Mouse (Mus musculus) adrenal gland, postnatal 36 days (tissue): ENCODE measurements at regions not wholly inside any gene's neighbourhood (a gene's known extent, or its start where the extent isn't known, plus 50 kb on each side); places are given as distances from the start of the nearest gene placed in this dataset.

Experiments
- DNase-seq, 2 experiments: peaks; one replicate each; pipeline ENCODE4 v3.0.0; 2021; ENCODE audit warnings: mixed read lengths in 1 of 2

DNA sequence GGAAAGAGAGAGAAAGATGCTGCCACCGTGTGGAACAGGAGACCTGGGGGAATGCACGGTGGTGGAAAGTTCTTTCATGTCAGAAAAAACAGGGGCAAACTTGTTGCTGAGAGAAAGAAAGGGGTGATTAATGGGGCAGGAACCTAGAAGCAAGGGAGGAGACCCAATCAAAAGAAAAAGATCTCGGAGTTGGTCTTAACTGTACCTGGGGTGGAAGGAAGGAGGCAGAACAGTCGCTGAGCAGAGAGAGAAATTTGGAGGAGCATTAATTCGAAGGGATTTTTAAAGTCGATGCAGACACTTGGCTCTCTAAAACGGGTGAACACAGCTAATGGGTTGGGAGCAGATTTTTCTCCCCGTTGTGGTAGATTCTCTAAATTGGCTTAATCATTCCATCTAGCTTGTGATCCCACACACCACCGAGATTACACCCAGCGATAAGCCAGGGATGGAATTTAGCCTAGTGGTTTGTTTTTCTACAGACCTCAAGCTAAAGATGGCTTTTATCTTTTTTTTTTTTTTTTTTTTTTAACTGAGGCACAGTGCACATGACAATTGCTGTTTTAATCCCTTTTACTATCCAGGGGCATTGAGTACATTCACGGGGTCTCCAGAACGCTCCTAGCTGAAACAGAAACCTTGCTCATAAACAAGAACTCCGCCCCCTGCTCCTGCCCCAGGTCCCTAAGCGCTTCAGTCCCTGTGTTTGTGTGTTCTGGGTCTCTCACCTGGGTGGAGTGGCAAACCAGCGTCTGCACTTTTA lies 73.1 kb upstream of the Cpm start:
- DNase-seq = no peak

DNA sequence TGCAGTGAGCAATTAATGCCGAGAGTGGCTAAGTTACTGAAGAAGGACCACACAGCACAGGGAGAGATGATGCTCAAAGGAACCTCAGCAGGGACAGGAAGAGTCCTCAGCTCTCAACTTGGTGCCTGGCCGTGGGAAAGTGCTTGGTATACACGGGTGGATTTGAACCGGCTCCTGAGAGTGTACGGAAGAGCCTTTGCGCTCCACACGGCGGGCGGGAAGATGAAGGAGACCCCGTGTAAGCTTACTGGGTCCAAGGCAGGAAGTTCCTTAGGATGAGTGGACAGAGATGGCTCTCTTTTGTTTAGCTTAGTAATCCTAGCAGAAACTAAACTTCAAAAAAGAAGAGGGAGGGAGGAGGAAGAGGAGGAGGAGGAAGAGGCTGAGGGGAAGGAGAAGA lies 73.8 kb upstream of the Cpm start:
- no peak for DNase-seq

DNA sequence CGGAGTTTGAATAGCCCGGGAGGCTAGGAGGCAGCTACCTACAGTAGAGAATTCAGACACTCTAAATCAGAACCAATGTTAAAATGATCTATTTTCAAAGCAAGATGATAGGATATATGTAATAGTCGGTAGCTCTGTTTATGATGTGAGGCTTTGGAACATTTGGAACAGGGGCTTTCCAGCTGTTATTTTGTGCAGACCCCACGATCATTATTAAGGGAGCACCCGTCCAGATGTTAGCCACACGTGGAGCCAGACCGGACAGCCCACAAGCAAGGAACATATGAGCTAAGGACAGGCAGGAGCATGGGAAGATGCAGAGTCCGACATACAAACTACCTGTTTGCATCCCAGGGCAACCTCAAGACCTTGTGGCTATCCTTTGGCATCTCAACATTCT lies 74.3 kb upstream of the Cpm start:
- no peak for DNase-seq

DNA sequence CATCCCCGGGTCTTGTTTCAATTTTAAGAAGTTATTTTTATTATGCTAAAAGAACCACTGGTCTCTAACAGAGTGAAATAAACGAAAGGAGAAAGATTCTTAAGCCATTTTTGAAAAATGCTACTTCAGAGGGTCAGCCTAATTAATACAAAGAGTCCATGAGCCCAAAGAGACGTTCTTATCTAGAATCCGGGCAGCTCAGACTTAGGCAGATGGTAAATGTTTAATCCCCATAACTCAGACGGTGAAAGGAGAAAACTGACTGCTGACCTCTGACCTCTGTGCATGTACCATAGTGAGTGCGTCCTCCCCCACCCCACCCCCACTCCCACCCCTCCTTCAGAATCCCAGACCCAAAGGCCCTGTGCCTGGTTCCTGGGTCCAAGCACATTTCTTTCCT lies 74.8 kb upstream of the Cpm start:
- no peak for DNase-seq

DNA sequence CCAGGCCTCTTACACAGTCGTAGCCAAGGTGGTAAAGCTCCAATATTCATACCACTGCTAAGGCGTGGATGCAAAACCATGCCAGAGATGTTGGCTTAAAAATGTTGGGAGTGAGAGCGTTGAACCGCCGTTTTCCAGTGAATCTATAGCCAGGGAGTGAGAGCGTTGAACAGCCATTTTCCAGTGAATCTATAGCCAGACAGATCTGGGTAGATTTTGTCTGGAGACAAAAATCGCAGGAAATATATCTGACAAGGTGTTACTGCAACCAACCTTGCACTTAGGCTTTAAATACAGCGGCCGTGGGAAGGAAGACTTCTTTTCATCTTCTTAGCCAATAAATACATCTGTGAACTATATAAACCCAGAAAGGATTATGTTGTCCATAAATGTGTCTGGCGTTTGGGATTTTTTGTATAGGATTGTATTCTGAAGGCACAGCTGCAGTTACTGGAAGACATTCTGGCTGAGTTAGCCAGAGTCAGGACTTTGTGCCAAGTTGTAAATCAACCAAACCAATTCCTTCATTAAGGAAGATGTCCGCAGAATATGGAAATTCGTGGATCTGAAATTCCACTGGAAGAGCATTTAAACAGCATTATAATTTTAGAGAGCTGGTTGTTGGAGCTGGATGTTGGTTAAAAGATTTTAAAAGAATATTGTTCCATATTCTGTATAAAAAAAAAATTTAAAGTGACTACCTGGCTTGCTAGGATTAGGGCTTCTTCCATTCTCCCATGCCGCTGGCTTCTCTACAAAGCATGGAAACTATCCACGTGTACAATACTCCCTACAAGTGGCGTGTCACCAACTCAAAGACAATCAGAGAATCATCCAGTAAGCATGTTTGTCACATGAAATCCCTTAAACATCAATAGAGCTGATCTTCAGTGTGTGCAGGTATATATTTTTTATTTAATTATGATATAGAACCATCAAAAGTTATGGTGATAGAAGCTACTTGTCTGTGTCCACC lies 75.8 kb upstream of the Cpm start:
- no peak for DNase-seq

DNA sequence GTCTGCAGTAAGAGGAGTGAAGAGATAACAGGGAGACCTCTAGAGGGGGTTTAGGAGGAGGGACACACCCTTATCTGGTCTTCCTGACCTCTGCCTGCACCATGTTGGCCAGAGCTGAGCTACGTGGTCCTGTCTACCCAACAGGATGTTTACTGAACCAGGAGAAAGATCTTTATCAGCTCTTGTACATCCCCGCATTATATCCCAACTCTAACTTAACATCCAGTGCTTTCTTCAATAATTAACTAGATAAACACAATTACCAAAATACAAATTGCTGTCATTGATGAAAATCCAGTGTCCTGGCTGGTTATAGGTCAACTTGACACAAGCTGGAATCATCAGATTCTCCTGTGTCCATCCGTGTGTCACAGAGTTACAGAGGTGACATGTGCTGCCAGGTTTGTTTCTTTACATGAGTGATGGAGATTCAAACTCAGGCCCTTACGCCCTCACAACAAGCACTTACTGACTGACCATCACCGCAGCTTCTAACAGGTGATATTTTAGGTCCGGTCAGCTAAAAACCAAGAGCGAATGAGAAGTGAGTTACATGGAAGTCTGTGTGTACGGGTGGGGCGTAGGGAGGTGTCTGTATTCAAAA lies 77.1 kb upstream of the Cpm start:
- DNase-seq = no peak

DNA sequence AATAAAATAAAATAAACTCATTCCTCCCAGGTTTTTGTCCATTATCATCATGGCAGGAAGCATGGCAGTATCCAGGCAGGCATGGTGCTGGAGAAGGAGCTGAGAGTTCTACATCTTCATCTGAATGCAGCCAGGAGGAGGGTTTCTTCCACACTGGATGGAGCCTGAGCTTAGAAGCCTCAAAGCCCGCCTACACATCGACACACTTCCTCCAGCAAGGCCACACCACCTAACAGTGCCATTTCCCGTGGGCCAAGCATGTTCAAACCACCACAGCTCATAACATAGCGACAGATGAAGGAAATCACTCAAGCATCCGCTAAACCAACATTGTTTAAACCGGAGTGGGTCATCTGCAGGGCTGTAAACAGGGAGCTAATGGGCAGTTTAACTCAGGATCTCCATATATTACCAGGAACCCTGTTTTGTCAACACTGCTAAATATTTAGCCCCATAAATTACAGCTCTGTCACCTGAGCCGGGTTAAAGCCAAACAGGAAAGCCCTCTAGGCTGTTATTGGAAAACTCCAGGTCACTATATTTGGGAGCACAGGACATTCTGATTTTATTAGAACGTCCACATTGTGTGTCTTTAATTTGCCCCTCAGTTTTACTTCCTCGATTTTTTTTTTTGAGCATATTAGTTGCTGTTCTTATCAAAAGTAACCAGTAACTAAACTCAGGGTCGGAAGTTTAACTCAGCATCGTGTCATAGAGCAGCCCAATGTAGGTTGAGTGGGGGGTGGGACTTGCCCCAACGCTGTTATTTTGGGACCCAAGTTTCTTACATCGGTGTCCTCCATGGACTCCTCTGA lies 77.9 kb upstream of the Cpm start:
- no peak for DNase-seq

DNA sequence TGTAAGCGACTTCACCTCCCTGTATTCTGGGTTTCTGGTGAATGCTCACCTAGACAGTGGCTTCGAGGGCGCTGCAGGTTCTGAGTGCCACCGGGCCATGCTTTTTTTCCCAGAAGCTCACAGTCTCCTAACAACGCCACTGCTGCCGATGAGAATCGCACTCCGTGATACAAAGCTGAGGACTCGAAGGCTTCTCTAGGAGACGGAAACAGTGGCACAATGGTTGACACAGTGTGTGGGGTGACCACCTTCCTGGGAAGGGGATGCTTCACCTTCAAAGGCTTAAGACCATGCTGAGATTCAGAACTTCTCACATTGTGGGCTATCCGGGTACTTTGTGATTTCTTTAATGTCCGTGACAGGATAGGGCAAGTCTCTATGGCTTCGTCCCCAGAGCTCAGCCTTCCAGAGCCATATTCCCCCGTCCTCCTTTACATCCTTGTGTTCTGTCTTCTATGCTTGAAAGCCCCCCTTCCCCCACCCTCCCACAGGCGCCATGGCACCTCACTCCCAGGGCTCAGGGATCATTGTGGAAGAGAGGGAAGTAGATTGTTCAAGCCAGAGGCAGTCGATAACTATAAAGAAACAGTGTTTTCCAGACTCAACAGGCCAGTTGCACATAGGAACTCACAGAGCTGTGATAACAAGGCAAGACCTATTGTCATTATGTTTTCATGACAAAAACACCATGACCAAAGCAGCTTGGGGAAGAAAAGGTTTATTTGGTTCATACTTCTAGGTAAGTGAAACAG lies 79.3 kb upstream of the Cpm start:
- DNase-seq = no peak

DNA sequence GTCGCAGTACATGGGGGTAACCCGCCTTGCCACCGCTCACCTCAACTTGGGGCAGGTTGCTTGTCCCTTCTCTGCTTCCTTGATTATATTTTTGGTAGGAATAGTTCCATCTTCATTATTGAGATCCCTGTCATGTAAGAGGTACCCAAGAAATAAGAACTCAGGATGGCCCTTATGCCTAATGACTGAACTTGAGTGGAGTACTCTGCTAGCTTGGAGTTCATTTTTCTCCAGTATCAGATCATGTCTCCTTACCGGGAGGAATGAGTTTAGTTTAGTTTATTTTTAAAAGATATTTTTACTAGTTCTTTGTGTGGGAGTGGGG lies 79.8 kb upstream of the Cpm start:
- no peak for DNase-seq

DNA sequence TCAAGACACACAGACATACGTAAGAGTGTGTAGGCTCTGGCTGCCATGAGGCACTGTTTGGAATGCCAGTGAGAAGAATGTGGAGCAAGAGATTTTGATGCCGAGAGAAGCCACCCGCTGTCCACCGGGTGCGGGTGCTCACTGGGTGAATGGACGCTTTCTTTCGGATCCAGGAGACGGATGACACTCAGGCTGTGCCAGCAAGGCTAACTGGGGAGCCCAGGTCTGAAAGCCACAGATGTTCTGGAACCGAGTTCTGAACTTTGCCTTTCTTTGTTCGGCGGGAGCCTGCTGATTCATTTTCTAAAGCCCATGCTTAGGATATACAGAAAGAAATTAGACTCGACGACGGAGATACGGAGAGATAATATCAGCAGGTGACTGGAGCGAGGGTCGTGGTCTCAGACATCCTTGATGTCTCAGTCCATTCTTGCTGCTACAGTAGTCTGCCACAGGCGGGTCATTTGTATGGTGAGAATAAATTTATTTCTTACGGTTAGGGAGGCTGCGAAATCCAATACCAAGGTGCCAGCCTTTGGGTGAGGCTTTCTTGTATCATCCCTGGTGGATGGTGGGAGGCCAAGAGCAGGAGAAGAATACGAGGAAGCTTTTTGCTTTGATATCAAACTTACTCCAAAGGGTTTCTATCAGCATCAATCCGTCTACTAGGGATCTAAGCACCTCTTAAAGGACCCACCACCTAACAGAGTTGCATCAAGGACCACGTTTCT lies 80.4 kb upstream of the Cpm start:
- DNase-seq = no peak

DNA sequence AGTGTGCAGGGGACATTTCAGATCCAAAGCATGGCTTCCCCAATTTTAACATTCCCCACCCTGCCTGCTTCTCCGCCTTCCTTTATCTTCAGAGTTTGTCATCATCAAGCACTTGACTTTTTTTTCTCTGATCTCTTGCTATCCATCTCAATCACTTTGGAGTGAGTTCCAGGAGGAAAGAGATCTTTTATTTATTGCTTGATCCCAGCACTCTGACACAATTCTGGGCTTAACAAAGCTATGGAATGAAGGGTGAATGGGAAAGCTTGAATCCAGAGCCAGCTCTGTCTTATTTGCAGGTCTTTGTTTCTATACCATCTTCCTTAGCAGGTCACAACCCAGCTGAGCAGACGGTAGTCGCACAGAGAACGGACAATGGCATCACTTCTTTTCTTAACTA lies 81.0 kb upstream of the Cpm start:
- no peak for DNase-seq

DNA sequence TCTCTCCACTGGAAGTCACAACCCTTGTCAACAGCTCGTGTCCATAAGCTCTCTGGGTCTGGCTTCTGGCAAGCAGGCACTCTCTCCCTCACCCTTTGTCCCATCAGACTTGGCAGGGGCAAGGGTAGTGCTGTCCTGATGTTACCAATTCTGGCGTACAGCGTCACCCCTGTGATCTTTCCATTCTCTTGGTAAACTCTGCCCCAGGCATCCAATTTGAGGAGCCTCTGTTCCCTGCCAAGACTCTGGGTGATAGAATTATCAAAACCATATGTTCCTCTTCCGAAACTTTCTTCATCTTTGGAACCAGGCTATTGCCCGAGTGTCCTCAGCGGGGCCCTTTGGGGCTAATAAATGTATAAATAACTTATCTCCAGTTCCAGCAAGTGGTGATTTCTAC lies 82.0 kb upstream of the Cpm start:
- DNase-seq = no peak

DNA sequence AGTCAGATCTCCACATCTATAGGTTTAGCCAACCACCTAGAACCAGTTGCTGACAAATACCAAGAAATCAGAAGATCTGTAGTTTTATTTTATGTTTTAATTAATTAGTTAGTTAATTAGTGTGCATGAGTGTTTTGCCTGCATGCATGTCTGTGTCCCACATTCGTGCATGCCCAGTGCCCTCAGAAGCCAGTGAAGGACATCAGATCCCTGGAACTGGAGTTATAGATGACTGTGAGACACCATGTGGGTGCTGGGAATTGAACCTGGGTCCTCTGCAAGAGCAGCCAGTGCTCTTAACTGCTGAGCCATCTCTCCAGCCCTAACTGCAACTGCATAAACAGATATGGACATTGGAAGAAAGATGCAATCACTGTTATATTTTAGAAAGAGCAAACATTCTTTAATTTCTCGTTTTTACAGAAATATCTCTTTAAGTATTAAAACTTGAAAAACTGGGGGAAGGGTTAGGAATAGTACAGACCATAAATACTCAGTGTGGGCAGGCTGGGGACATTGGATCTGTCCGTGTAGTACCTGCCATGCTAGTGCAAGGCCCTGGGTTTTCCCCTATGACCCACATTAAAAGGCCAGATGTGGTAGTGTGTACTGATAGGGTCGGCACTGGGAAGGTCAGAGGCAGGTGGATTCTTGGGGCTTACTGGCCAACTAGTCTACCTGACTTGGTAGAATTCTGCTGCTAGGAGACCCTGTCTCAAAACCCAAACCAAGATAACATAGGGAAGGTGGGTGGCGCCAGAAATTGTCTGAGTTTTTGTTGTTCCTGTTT lies 83.3 kb upstream of the Cpm start:
- DNase-seq = no peak

DNA sequence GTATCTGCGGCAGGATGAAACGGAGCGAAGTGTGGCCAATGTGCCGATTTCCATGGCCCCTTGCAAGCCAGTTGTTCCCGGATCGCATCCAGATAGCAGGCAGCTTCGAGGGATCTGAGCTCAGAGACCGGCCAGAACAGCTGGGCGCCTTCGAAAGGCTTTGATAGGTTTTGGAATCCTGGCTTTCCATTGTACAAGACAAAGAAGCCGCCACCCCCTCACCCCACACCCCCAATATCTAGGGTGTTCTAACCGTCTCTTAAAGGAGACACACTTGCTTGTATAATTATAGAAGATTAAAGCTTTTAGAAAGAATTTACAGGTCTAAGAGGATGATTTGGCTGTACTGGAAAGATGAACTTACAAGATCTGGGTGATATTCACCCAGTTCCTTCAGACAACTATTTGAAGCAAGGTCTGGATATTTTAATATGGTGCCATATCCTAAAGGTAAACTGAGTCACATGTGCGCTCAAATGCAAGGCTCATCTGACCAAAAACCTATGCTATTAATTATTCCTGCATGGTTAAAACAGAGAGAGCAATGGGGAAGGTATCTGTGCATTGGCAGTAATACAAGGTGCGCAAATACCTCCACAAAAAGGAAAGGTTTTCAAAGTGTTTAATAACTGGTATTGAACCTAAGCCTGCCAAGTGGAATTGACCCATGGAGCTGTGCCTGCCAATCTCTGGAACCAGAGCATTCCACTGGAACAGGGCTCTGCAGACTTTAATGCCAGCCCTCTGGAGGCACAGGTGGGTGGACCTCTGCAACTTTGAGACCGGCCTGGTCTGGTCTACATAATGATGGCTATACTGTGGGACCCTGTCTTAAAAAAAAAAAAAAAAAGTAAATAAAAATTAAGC lies 84.4 kb upstream of the Cpm start:
- no peak for DNase-seq

DNA sequence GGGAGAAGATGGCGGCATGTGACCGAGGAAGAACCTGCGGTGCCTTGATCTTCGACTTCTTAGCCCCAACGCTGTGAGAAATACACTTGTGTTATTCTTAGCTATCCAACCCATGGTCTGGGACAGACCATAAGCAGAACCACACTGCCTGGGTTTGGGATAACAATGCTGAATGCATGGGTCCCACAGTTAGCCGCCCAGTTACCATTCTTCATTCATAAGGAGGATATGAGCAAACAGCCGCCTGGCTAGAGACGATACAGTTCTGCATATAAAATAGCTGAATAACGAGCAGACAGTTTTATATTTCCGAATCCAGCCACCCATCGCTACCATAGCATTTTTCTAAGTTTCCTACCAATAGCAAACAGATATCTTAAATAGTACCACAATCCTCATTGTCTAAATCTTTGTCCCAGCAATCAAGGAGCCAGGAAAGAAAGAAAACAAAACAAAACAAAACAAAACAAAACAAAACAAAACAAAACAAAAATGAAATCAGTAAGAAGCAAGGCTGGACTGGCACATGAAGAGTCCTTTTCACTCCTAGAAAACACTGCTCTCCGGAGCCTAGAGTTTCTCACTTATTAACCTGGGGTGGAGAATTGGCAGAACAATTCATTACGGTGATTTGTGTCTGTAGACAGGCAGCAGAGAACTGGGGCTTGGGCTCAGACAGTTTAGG lies 85.2 kb upstream of the Cpm start:
- no peak for DNase-seq

DNA sequence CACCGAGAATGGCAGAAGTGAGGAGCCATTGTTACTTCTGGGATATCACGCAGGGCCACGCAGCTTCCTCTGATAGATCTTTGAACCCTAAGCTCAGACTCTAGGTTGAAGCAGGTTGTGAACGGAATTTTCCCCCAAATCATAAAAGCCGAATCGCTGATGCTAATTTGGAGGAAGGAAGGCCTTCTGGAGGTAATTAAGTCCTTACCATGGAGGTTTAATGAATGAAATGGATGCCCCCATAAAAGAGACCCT lies 85.7 kb upstream of the Cpm start:
- no peak for DNase-seq

DNA sequence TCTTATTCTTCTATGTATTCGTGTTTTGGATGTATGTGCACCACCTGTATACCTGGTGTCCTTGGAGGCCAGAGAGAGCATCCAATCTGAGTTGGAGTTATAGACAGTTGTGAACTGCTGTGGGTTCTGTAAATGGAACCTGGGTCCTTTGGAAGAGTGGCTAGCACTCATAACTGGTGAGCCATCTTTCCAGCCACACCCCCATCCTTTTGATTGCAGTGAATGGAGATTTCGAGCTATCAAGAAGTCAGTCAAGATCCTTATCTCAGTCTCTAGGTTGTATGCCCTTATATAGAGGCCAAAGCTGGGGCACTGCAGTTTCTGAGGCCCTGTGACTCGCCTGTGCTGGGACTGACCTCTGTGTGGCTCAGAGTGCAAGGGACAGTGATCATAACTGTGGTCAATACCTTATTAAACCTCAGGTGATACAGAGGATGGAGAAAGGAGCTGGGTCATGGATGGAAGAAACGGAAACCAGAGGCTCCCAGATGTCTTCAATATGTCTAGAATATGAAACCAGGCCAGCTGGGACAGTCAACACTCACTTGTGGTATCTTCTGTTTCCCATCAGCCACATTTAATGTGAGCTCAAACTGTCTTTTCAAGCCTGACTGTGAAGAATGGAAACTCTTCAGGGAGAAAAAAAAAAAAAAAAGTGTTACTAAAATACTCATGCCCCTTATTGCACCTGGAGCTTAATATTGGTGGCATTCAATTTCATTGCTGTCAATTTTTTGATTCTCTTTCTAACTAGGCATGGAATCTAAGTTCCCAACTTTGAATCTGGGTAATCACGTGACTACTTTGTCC lies 86.2 kb upstream of the Cpm start:
- no peak for DNase-seq

DNA sequence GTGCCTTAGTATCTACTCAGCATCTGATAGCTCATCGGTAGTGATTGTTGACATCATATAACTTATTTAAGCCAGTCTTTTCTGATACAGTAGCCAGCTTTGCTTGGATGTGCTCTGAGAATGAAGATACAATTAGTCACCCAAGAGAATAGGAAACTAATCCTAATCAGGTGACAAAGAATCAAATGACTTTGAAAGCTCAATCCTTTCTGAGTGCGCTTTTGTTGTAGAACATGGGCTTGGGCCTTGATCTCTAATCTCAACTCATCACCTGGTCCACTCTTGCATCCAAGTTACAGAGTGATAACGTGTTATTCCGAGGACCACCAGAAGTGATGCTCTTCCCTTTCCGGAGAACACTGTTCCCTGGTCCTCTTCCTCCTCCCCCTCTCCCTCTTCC lies 86.9 kb upstream of the Cpm start:
- no peak for DNase-seq
